Mouse (Mus musculus) intestine, postnatal 0 days (tissue): Measurements from ENCODE around the gene Suds3. TPM values are rescaled to one million over a fixed set of nuclear protein-coding genes. Genes with fewer than 3 reads are reported as not detected.

Experiments
- ATAC-seq: fragments of 200-750 bp; cut with Nextera tagmentation; 2 replicates; pipeline ENCODE4 v1.8.0; 2017; ENCODE audit warnings: mild to moderate bottlenecking, moderate TSS enrichment, moderate library complexity
- H3K27ac ChIP-seq: fragments of 300-500 bp; sonication (generic); 2 replicates; pipeline ENCODE4 v1.5.1; 2014; ENCODE audit warnings: mild to moderate bottlenecking, low read depth, low read length, moderate library complexity
- H3K27me3 ChIP-seq: fragments of 300-500 bp; sonication (generic); replicated peaks from 2 replicates; pipeline ENCODE4 v1.6.1; 2014; ENCODE audit warnings: low read length, mixed read lengths; ENCODE audit not compliant: control insufficient read depth, insufficient read depth
- H3K36me3 ChIP-seq: fragments of 300-500 bp; sonication (generic); 2 replicates; pipeline ENCODE4 v1.6.1; 2014; ENCODE audit warnings: mild to moderate bottlenecking, moderate library complexity; ENCODE audit not compliant: control insufficient read depth, insufficient read depth
- H3K4me1 ChIP-seq: fragments of 300-500 bp; sonication (generic); replicated peaks from 2 replicates; pipeline ENCODE4 v1.6.1; 2014; ENCODE audit warnings: antibody characterized with exemption, low read length, mixed read lengths; ENCODE audit not compliant: control insufficient read depth, insufficient read depth
- H3K4me2 ChIP-seq: fragments of 300-500 bp; sonication (generic); replicated peaks from 2 replicates; pipeline ENCODE4 v1.6.1; 2014; ENCODE audit warnings: low read depth, mild to moderate bottlenecking, moderate library complexity
- H3K4me3 ChIP-seq: fragments of 300-500 bp; sonication (generic); 2 replicates; pipeline ENCODE4 v1.5.1; 2014; ENCODE audit warnings: low read depth, low read length
- H3K9ac ChIP-seq: fragments of 300-500 bp; sonication (generic); 2 replicates; pipeline ENCODE4 v1.6.1; 2014; ENCODE audit warnings: mild to moderate bottlenecking, low read depth, low read length
- H3K9me3 ChIP-seq: fragments of 300-500 bp; sonication (generic); 2 replicates; pipeline ENCODE4 v1.6.1; 2016; ENCODE audit warnings: mixed run types; ENCODE audit not compliant: control insufficient read depth
- CTCF ChIP-seq: sonication (generic); IDR thresholded peaks from 2 replicates; pipeline ENCODE4 v1.5.1; 2016; ENCODE audit warnings: low read depth, mild to moderate bottlenecking, control low read depth, antibody characterized with exemption, moderate library complexity
- WGBS: fragments of 180-500 bp; shearing (Covaris S2); extraction: QIAGEN DNeasy Blood & Tissue Kit; methylation state at CpG from one replicate; pipeline ENCODE4 v1.1.7; 2014; 5-methylcytosine and 5-hydroxymethylcytosine counted together
- polyA plus RNA-seq: library from polyadenylated mRNA; unstranded; fragments of >200 nt; fragmentation: Nextera tagmentation; extraction: Ambion mirVana; gene quantifications from 2 replicates; pipeline ENCODE4 v1.2.1, GENCODE M21; 2015

Suds3 gene
- polyA plus RNA-seq, 1 experiment from 2014 or later = 41.8 TPM

DNA sequence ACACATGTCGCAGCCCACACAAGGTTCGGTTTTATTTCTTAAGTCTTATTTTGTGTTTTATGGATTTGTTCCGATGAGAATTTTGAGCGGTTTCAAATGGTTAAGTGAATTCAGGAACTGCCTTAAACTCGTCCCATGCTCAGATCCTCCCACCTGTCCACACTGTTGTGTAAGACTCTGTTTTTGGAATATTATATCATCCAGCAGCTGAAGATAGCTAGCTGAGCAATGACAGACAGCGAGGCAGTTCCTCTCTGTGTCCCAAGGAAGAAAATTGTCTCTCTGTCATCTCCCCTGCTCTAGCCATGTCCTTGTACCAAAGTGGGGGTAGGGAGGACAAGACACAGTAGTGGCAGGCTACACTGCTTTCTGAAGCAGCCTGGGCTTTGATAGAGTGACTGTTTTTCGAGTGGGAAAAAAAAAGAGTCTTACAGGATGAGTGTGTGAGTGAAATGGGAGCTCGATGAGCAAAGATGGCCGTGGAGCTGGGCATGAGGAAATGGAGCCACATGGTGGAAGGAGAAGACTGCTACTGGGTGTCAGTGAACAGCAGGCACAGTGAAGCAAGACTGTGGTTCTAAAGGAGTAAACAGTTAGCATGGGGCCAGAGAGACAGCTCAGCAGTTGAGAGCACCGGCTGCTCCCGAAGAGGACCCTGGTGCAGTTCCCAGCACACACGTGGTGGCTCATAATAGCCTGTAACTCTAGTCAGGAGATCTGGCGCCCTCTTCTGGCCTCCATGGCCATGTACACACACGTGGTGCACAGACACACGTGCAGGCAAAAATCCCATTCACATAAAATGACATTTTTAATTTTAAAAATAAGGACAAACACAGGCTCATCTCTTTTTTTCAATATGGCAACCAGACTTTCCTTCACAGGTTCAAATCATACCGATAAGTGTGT lies 31.5 kb upstream of the Suds3 start:
- ATAC-seq = no peak
- Histone ChIP-seq H3K4me2 (no peak overlapping the region), H3K9ac (no peak overlapping the region), H3K36me3 (peaks cover 10% of the 10 kb centered on the region; the same call in 1 of the 2 replicates), H3K4me3 (no peak overlapping the region), H3K27me3 (no peaks in the 10 kb centered on the region), H3K27ac (no peak overlapping the region), H3K9me3 (no peaks in the 10 kb centered on the region), H3K4me1 (no peaks in the 10 kb centered on the region)
- WGBS = 93% methylated on average over 16 of the region's 16 CpGs
- peak; percentile 42 for TF ChIP-seq CTCF

DNA sequence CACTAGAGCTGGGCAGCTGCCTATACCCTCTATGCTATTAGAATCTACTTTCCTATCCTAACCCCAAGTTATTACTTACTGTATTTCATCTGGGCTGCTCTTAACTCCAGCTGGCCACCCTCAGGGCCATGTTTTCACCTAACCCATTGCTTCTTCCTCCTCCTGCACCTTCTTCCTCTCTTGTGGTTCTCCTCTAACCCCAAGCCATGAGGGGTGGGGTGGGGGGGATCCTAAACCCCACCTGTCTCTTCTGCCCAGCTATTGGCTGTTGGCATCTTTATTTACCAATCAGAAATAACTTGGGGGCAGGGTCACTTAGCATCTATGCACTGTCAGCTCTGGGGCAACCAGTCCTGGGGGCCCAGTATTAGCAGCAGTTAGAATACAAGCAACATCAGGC lies 30.3 kb upstream of the Suds3 start:
- Histone ChIP-seq H3K27ac (no peak overlapping the region), H3K9me3 (no peaks in the 10 kb centered on the region), H3K4me1 (no peaks in the 10 kb centered on the region), H3K27me3 (no peaks in the 10 kb centered on the region), H3K4me2 (no peak overlapping the region), H3K4me3 (no peak overlapping the region), H3K9ac (no peak overlapping the region), H3K36me3 (0 out of 2 replicates have a peak, but pooled peaks cover 3% of the 10 kb centered on the region)
- no peak for TF ChIP-seq CTCF
- no peak for ATAC-seq

DNA sequence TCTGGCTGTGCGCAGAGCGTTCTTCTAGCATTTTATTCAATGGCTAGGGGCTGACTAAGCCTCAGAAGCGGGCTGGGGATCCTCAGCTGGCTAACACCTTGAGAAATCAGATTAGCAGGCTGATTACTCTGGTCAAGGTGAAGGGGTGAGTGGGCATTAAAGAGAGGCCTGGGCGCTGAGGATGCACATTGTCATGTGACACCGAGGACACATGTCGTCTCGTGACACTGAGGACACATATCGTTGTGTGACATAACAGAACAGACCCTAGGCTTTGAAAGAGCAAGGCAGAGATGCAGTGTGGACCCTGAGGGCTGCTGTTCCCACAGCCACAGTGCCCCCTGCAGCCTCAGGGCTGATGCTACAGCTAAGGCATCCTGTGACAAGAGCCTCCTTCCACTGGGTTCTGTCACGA lies 27.8 kb upstream of the Suds3 start:
- Histone ChIP-seq H3K27ac (no peak overlapping the region), H3K4me2 (no peak overlapping the region), H3K4me1 (0 out of 2 replicates have a peak, but pooled peaks cover 7% of the 10 kb centered on the region), H3K9ac (no peak overlapping the region), H3K9me3 (no peaks in the 10 kb centered on the region), H3K36me3 (no peaks in the 10 kb centered on the region), H3K4me3 (no peak overlapping the region), H3K27me3 (no peaks in the 10 kb centered on the region)
- peak; percentile 86 for TF ChIP-seq CTCF
- no peak for ATAC-seq
- 48% methylated on average over 9 of the region's 9 CpGs for WGBS

DNA sequence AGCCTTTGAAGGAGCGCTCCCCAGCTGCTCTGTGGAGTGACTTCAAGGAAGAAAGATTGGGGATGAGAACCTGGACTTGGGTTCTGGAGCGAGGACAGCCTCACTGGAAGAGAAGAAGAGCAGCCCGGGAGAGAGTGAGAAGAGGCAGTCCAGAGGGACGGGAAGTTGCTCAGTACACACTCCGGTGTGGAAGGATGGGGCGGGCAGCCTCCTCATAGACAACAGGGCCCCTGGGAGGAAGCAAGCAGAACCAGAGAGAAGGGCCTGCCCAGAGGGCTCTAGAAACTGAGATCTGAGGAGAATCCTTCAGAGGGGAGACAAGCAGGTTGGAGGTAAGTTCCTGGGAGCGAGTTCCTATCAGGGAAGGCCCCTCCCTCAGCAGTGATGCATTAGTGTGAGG lies 24.5 kb upstream of the Suds3 start:
- Histone ChIP-seq H3K4me1 (peaks cover 13% of the 10 kb centered on the region), H3K27me3 (no peaks in the 10 kb centered on the region), H3K9ac (no peak overlapping the region; the same call in 1 of the 2 replicates), H3K4me3 (no peak overlapping the region), H3K9me3 (no peaks in the 10 kb centered on the region), H3K36me3 (no peaks in the 10 kb centered on the region), H3K4me2 (peak overlapping the region; percentile 46; the same call in 1 of the 2 replicates), H3K27ac (peak overlapping the region; percentile 64)
- no peak for TF ChIP-seq CTCF
- WGBS = 31% methylated on average over 7 of the region's 7 CpGs
- ATAC-seq = peak; percentile 22

DNA sequence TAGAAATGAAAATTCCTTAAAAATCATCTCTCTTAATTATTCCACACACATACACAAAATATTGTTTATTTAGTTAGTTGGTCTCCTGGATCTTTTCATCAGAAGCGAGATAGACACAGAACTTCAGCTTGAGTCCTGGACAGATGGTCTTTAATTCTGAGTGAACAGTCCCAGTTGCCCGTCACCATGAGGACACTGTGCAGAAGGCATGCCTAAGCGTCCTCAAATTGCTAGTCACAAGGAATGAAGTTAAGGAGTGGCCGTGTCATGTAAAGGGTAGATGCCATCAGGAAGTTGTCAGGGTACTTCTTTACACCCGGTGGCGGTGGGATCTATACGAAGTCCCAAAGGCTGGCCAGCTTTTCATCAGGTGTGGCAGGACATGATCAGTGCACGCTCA lies 23.9 kb upstream of the Suds3 start:
- no peaks in the 10 kb centered on the region for H3K36me3 ChIP-seq

DNA sequence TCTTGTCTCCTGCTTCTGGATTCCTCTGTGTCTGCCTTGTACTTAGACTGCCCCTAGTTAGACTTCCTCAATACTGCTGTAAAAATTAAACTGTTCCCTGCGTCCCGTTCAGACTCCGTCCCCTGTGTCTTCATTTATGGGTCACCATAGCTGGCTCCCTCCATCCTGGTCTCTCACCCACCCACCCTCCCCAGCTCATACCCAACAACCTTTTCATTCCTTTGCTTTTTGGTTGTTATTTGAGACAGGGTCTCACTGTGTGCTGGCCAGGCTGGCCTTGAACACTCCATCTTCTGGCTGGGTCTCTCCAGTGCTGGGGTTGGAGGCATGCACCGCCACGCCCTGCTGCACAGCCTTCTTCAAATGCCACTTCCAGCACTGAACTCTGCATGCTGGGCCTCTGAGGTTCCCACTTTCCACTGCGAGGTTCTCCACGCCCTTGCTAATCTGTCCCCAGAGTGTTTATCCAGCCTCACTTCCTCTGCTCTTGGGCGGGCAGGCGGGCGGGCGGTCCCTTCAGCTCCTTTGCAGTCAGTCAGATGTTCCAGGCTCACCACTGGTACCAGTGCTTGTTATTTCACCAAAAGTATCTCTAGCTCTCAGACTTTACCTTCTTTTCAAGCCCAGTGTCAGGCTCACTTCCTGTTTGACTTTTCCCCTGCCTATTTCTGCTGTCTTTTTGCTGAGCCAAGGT lies 22.5 kb upstream of the Suds3 start:
- peaks cover 18% of the 10 kb centered on the region for H3K4me1 ChIP-seq

More for the DNA sequence above, 23.9 kb upstream of the Suds3 start:
- peak overlapping the region; percentile 46; the same call in 1 of the 2 replicates for H3K4me2 ChIP-seq
- TF ChIP-seq CTCF = no peak
- H3K9ac ChIP-seq = no peak overlapping the region
- 45% methylated on average over 8 of the region's 8 CpGs for WGBS
- H3K9me3 ChIP-seq = no peaks in the 10 kb centered on the region
- H3K4me1 ChIP-seq = peaks cover 18% of the 10 kb centered on the region
- H3K4me3 ChIP-seq = no peak overlapping the region
- ATAC-seq = peak; percentile 26
- H3K27me3 ChIP-seq = no peaks in the 10 kb centered on the region
- peak overlapping the region; percentile 64; the same call in 1 of the 2 replicates for H3K27ac ChIP-seq

More for the DNA sequence above, 22.5 kb upstream of the Suds3 start:
- peak; percentile 44; the same call in 1 of the 2 replicates for ATAC-seq
- 0 out of 2 replicates have a peak overlapping the region, but pooled peaks have one; percentile 4 for H3K4me2 ChIP-seq
- no peak for TF ChIP-seq CTCF
- H3K4me3 ChIP-seq = no peak overlapping the region
- H3K27me3 ChIP-seq = no peaks in the 10 kb centered on the region
- no peaks in the 10 kb centered on the region for H3K36me3 ChIP-seq
- no peak overlapping the region for H3K9ac ChIP-seq
- H3K9me3 ChIP-seq = no peaks in the 10 kb centered on the region
- 34% methylated on average over 11 of the region's 11 CpGs for WGBS
- peak overlapping the region; percentile 46; the same call in 1 of the 2 replicates for H3K27ac ChIP-seq
